Mouse (Mus musculus) midbrain, embryonic 12.5 days (tissue): ENCODE data around the gene Ccdc87. TPM values are rescaled to one million over a fixed set of nuclear protein-coding genes. Genes with fewer than 3 reads are reported as not detected.

Experiments
- ATAC-seq: fragments of 200-750 bp; cut with Nextera tagmentation; 2 replicates; pipeline ENCODE4 v1.8.0; 2017; ENCODE audit warnings: low read depth, moderate TSS enrichment, moderate library complexity; ENCODE audit not compliant: low FRiP score
- H3K27ac ChIP-seq: fragments of 300-500 bp; sonication (generic); replicated peaks from 2 replicates; pipeline ENCODE4 v1.5.1; 2016; ENCODE audit warnings: mild to moderate bottlenecking
- H3K27me3 ChIP-seq: fragments of 300-500 bp; sonication (generic); 2 replicates; pipeline ENCODE4 v1.6.1; 2016; ENCODE audit warnings: mild to moderate bottlenecking
- H3K36me3 ChIP-seq: fragments of 300-500 bp; sonication (generic); 2 replicates; pipeline ENCODE4 v1.6.1; 2016
- H3K4me1 ChIP-seq: fragments of 300-500 bp; sonication (generic); 2 replicates; pipeline ENCODE4 v1.6.1; 2016
- H3K4me2 ChIP-seq: fragments of 300-500 bp; sonication (generic); replicated peaks from 2 replicates; pipeline ENCODE4 v1.6.1; 2016; ENCODE audit warnings: mild to moderate bottlenecking, moderate library complexity
- H3K4me3 ChIP-seq: fragments of 300-500 bp; sonication (generic); 2 replicates; pipeline ENCODE4 v1.5.1; 2016; ENCODE audit warnings: mild to moderate bottlenecking
- H3K9ac ChIP-seq: fragments of 300-500 bp; sonication (generic); replicated peaks from 2 replicates; pipeline ENCODE4 v1.6.1; 2016; ENCODE audit warnings: mild to moderate bottlenecking, moderate library complexity
- H3K9me3 ChIP-seq: fragments of 300-500 bp; sonication (generic); 2 replicates; pipeline ENCODE4 v1.6.1; 2016; ENCODE audit warnings: mild to moderate bottlenecking
- WGBS: fragments of 180-500 bp; shearing (Covaris S2); methylation state at CpG from one replicate; pipeline ENCODE4 v1.1.7; 2016; 5-methylcytosine and 5-hydroxymethylcytosine counted together
- polyA plus RNA-seq: library from polyadenylated mRNA; unstranded; fragments of >200 nt; fragmentation: Nextera tagmentation; extraction: Ambion mirVana; gene quantifications from 2 replicates; pipeline ENCODE4 v1.2.1, GENCODE M21; 2016

Ccdc87 gene
- 0.15 TPM in 1 of 2 replicates, not detected in the other for polyA plus RNA-seq

GRCm38 (mm10) chr19:4839149-4839548, at the start of gene Ccdc87, which contains the start of gene Ccs:
Gene Ccdc87 (plus strand): TSS chr19:4839366.
Gene Ccs (minus strand): TSS chr19:4839332.
- H3K36me3 ChIP-seq, result no peaks in the 10 kb centered on the region
- H3K4me2 ChIP-seq, result peak within 1 kb of the TSS; percentile 97
- H3K4me1 ChIP-seq, result peaks cover 19% of the 10 kb centered on the region
- H3K9ac ChIP-seq, result peak within 1 kb of the TSS; percentile 73
- peak; percentile 97 for ATAC-seq
- H3K9me3 ChIP-seq, result no peaks in the 10 kb centered on the region
- under 1% methylated on average over 25 of the region's 25 CpGs for WGBS
- H3K27me3 ChIP-seq, result peaks cover 31% of the 10 kb centered on the region
- H3K4me3 ChIP-seq, result peak within 1 kb of the TSS; percentile 62
- no peak within 1 kb of the TSS; the same call in 1 of the 2 replicates for H3K27ac ChIP-seq

GRCm38 (mm10) chr19:4793281-4793830, 45.8 kb upstream of the Ccdc87 start:
- Histone ChIP-seq H3K9ac (peak overlapping the region; percentile 71), H3K27me3 (no peaks in the 10 kb centered on the region), H3K4me2 (peak overlapping the region; percentile 85), H3K4me3 (peak overlapping the region; percentile 64), H3K27ac (peak overlapping the region; percentile 79), H3K4me1 (peaks cover 41% of the 10 kb centered on the region), H3K9me3 (no peaks in the 10 kb centered on the region), H3K36me3 (peaks cover 31% of the 10 kb centered on the region)
- under 1% methylated on average over 16 of the region's 16 CpGs for WGBS
- ATAC-seq, result peak; percentile 35

GRCm38 (mm10) chr19:4793831-4794422, 45.2 kb upstream of the Ccdc87 start, which contains the start of gene Rbm4:
Gene Rbm4 (minus strand): TSS chr19:4793901.
- ATAC-seq, result peak; percentile 99
- Histone ChIP-seq H3K9ac (peak within 1 kb of the TSS; percentile 71), H3K9me3 (no peaks in the 10 kb centered on the region), H3K4me3 (peak within 1 kb of the TSS; percentile 64), H3K36me3 (peaks cover 36% of the 10 kb centered on the region), H3K4me1 (peaks cover 41% of the 10 kb centered on the region), H3K4me2 (peak within 1 kb of the TSS; percentile 85), H3K27ac (peak within 1 kb of the TSS; percentile 79), H3K27me3 (no peaks in the 10 kb centered on the region)
- under 1% methylated on average over 31 of the region's 31 CpGs for WGBS

GRCm38 (mm10) chr19:4795929-4796328, 43.2 kb upstream of the Ccdc87 start:
- no peaks in the 10 kb centered on the region for H3K9me3 ChIP-seq
- H3K27ac ChIP-seq, result no peak overlapping the region
- no peak overlapping the region for H3K9ac ChIP-seq
- no peak for ATAC-seq
- no peaks in the 10 kb centered on the region for H3K27me3 ChIP-seq
- H3K4me1 ChIP-seq, result peaks cover 22% of the 10 kb centered on the region
- H3K36me3 ChIP-seq, result peaks cover 44% of the 10 kb centered on the region
- H3K4me2 ChIP-seq, result no peak overlapping the region
- H3K4me3 ChIP-seq, result no peak overlapping the region
- 89% methylated on average over 1 of the region's 1 CpGs for WGBS

- Histone ChIP-seq H3K36me3 (peaks cover 50% of the 10 kb centered on the region), H3K4me2 (no peak overlapping the region), H3K4me1 (peaks cover 7% of the 10 kb centered on the region; the same call in 1 of the 2 replicates), H3K27ac (no peak overlapping the region), H3K4me3 (no peak overlapping the region), H3K9me3 (no peaks in the 10 kb centered on the region), H3K27me3 (no peaks in the 10 kb centered on the region), H3K9ac (no peak overlapping the region)
- 100% methylated on average over 2 of the region's 2 CpGs for WGBS
- no peak for ATAC-seq
Measured at GRCm38 (mm10) chr19:4797846-4798245, 41.3 kb upstream of the Ccdc87 start.

- no peaks in the 10 kb centered on the region for H3K9me3 ChIP-seq
- ATAC-seq, result no peak
- H3K36me3 ChIP-seq, result peaks cover 60% of the 10 kb centered on the region
- H3K9ac ChIP-seq, result no peak overlapping the region
- H3K27me3 ChIP-seq, result no peaks in the 10 kb centered on the region
- H3K4me2 ChIP-seq, result no peak overlapping the region
- WGBS, result 92% methylated on average over 5 of the region's 5 CpGs
- no peak overlapping the region for H3K4me3 ChIP-seq
- H3K27ac ChIP-seq, result no peak overlapping the region
- H3K4me1 ChIP-seq, result peaks cover 10% of the 10 kb centered on the region; the same call in 1 of the 2 replicates
Measured at GRCm38 (mm10) chr19:4799083-4799482, 40.1 kb upstream of the Ccdc87 start.

GRCm38 (mm10) chr19:4802691-4803091, 36.5 kb upstream of the Ccdc87 start:
- Histone ChIP-seq H3K4me2 (no peak overlapping the region), H3K9ac (no peak overlapping the region), H3K4me3 (no peak overlapping the region), H3K9me3 (no peaks in the 10 kb centered on the region), H3K4me1 (peaks cover 3% of the 10 kb centered on the region; the same call in 1 of the 2 replicates), H3K36me3 (peaks cover 60% of the 10 kb centered on the region), H3K27me3 (no peaks in the 10 kb centered on the region), H3K27ac (no peak overlapping the region)
- WGBS, result over 99% methylated on average over 7 of the region's 7 CpGs
- ATAC-seq, result no peak

GRCm38 (mm10) chr19:4803283-4803682, 35.9 kb upstream of the Ccdc87 start:
- no peak overlapping the region for H3K9ac ChIP-seq
- H3K27ac ChIP-seq, result no peak overlapping the region
- ATAC-seq, result no peak
- no peaks in the 10 kb centered on the region for H3K9me3 ChIP-seq
- WGBS, result 82% methylated on average over 10 of the region's 10 CpGs
- H3K27me3 ChIP-seq, result no peaks in the 10 kb centered on the region
- H3K4me2 ChIP-seq, result no peak overlapping the region
- peaks cover 54% of the 10 kb centered on the region for H3K36me3 ChIP-seq
- peaks cover 8% of the 10 kb centered on the region for H3K4me1 ChIP-seq
- no peak overlapping the region for H3K4me3 ChIP-seq

GRCm38 (mm10) chr19:4810309-4810708, 28.9 kb upstream of the Ccdc87 start:
- H3K4me3 ChIP-seq, result peak overlapping the region; percentile 87
- H3K4me2 ChIP-seq, result peak overlapping the region; percentile 95
- WGBS, result 0% methylated on average over 14 of the region's 14 CpGs
- ATAC-seq, result no peak
- peak overlapping the region; percentile 91; the same call in 1 of the 2 replicates for H3K27ac ChIP-seq
- no peaks in the 10 kb centered on the region for H3K9me3 ChIP-seq
- H3K36me3 ChIP-seq, result no peaks in the 10 kb centered on the region
- H3K27me3 ChIP-seq, result no peaks in the 10 kb centered on the region
- peaks cover 22% of the 10 kb centered on the region for H3K4me1 ChIP-seq
- H3K9ac ChIP-seq, result peak overlapping the region; percentile 83

GRCm38 (mm10) chr19:4810746-4811062, 28.5 kb upstream of the Ccdc87 start:
- H3K27ac ChIP-seq, result peak overlapping the region; percentile 91
- no peak for ATAC-seq
- no peaks in the 10 kb centered on the region for H3K9me3 ChIP-seq
- H3K9ac ChIP-seq, result peak overlapping the region; percentile 83
- H3K36me3 ChIP-seq, result no peaks in the 10 kb centered on the region
- H3K27me3 ChIP-seq, result no peaks in the 10 kb centered on the region
- peak overlapping the region; percentile 95 for H3K4me2 ChIP-seq
- H3K4me1 ChIP-seq, result peaks cover 22% of the 10 kb centered on the region
- H3K4me3 ChIP-seq, result peak overlapping the region; percentile 87
- WGBS, result under 1% methylated on average over 17 of the region's 17 CpGs

- peak within 1 kb of the TSS; percentile 91 for H3K27ac ChIP-seq
- peak within 1 kb of the TSS; percentile 95 for H3K4me2 ChIP-seq
- under 1% methylated on average over 83 of the region's 83 CpGs for WGBS
- ATAC-seq, result peak; percentile 98
- peak within 1 kb of the TSS; percentile 87 for H3K4me3 ChIP-seq
- peaks cover 22% of the 10 kb centered on the region for H3K4me1 ChIP-seq
- H3K9me3 ChIP-seq, result no peaks in the 10 kb centered on the region
- H3K36me3 ChIP-seq, result no peaks in the 10 kb centered on the region
- H3K27me3 ChIP-seq, result no peaks in the 10 kb centered on the region
- H3K9ac ChIP-seq, result peak within 1 kb of the TSS; percentile 83
Measured at GRCm38 (mm10) chr19:4811063-4811908, 27.9 kb upstream of the Ccdc87 start, which contains the start of the genes Gm21992 and Rbm14. Gene Gm21992 (minus strand): TSS chr19:4811612. Gene Rbm14 (minus strand): TSS chr19:4811634.

- 4% methylated on average over 12 of the region's 12 CpGs for WGBS
- Histone ChIP-seq H3K36me3 (no peaks in the 10 kb centered on the region), H3K27ac (peak overlapping the region; percentile 91), H3K4me3 (peak overlapping the region; percentile 87), H3K27me3 (no peaks in the 10 kb centered on the region), H3K4me2 (peak overlapping the region; percentile 95), H3K9ac (peak overlapping the region; percentile 72), H3K4me1 (peaks cover 22% of the 10 kb centered on the region), H3K9me3 (no peaks in the 10 kb centered on the region)
- no peak for ATAC-seq
Measured at GRCm38 (mm10) chr19:4811909-4812242, 27.3 kb upstream of the Ccdc87 start.
